Mouse (Mus musculus) ovary, postnatal 14 days (tissue): ENCODE measurements around the gene Uqcc1.

Experiments
- DNase-seq: peaks from one replicate; pipeline ENCODE4 v3.0.0; 2022; ENCODE audit warnings: low spot score

Uqcc1 gene

GRCm38 (mm10) chr2:155812637-155813036 lies 117.5 kb downstream of the Uqcc1 start:
- no peak for DNase-seq

GRCm38 (mm10) chr2:155811821-155812396 lies 118.2 kb downstream of the Uqcc1 start:
- DNase-seq: peak; percentile 80

- no peak for DNase-seq
Observed at GRCm38 (mm10) chr2:155809620-155810019, 120.5 kb downstream of the Uqcc1 start.

GRCm38 (mm10) chr2:155807408-155807807 lies 122.7 kb downstream of the Uqcc1 start:
- no peak for DNase-seq

GRCm38 (mm10) chr2:155806548-155806947 lies 123.6 kb downstream of the Uqcc1 start:
- DNase-seq: no peak

- no peak for DNase-seq
Observed at GRCm38 (mm10) chr2:155805925-155806255, 124.2 kb downstream of the Uqcc1 start.

- no peak for DNase-seq
Observed at GRCm38 (mm10) chr2:155805231-155805924, 124.7 kb downstream of the Uqcc1 start.

- DNase-seq: no peak
Observed at GRCm38 (mm10) chr2:155804053-155804452, 126.1 kb downstream of the Uqcc1 start.

- DNase-seq: no peak
Observed at GRCm38 (mm10) chr2:155802761-155803160, 127.3 kb downstream of the Uqcc1 start.

- DNase-seq: no peak
Observed at GRCm38 (mm10) chr2:155798613-155799012, 131.5 kb downstream of the Uqcc1 start.
